Mouse (Mus musculus) lung, embryonic 16.5 days (tissue): ENCODE data around the gene Prss28. TPM values are rescaled to one million over a fixed set of nuclear protein-coding genes. Genes with fewer than 3 reads are reported as not detected.

Experiments used
- ATAC-seq: fragments of 200-750 bp; cut with Nextera tagmentation; 2 replicates; pipeline ENCODE4 v1.8.0; 2017; ENCODE audit warnings: low read depth, mild to moderate bottlenecking, moderate library complexity
- H3K27ac ChIP-seq: fragments of 300-500 bp; sonication (generic); 2 replicates; pipeline ENCODE4 v1.5.1; 2014; ENCODE audit warnings: mild to moderate bottlenecking, control low read depth, low read length
- H3K27me3 ChIP-seq: fragments of 300-500 bp; sonication (generic); 2 replicates; pipeline ENCODE4 v1.6.1; 2014; ENCODE audit warnings: low read depth, low read length, mixed read lengths; ENCODE audit not compliant: control insufficient read depth, insufficient read depth
- H3K36me3 ChIP-seq: fragments of 300-500 bp; sonication (generic); 2 replicates; pipeline ENCODE4 v1.6.1; 2014; ENCODE audit warnings: low read length; ENCODE audit not compliant: control insufficient read depth, insufficient read depth
- H3K4me1 ChIP-seq: fragments of 300-500 bp; sonication (generic); replicated peaks from 2 replicates; pipeline ENCODE4 v1.6.1; 2014; ENCODE audit warnings: low read length, mixed read lengths; ENCODE audit not compliant: control insufficient read depth, insufficient read depth
- H3K4me2 ChIP-seq: fragments of 300-500 bp; sonication (generic); 2 replicates; pipeline ENCODE4 v1.6.1; 2014; ENCODE audit warnings: low read depth, low read length, control low read depth
- H3K4me3 ChIP-seq: fragments of 300-500 bp; sonication (generic); 2 replicates; pipeline ENCODE4 v1.5.1; 2014; ENCODE audit warnings: mild to moderate bottlenecking, low read length, control low read depth
- H3K9ac ChIP-seq: fragments of 300-500 bp; sonication (generic); 2 replicates; pipeline ENCODE4 v1.6.1; 2014; ENCODE audit warnings: low read length, control low read depth
- H3K9me3 ChIP-seq: fragments of 300-500 bp; sonication (generic); 2 replicates; pipeline ENCODE4 v1.6.1; 2016; ENCODE audit warnings: low read length; ENCODE audit not compliant: control insufficient read depth
- WGBS: fragments of 180-500 bp; shearing (Covaris S2); extraction: QIAGEN DNeasy Blood & Tissue Kit; methylation state at CpG from one replicate; pipeline ENCODE4 v1.1.7; 2014; 5-methylcytosine and 5-hydroxymethylcytosine counted together
- polyA plus RNA-seq: library from polyadenylated mRNA; unstranded; fragments of >200 nt; fragmentation: Nextera tagmentation; extraction: Ambion mirVana; gene quantifications from 2 replicates; pipeline ENCODE4 v1.2.1, GENCODE M21; 2015

The Prss28 gene
- polyA plus RNA-seq, 1 experiment from 2014 or later = not detected

DNA sequence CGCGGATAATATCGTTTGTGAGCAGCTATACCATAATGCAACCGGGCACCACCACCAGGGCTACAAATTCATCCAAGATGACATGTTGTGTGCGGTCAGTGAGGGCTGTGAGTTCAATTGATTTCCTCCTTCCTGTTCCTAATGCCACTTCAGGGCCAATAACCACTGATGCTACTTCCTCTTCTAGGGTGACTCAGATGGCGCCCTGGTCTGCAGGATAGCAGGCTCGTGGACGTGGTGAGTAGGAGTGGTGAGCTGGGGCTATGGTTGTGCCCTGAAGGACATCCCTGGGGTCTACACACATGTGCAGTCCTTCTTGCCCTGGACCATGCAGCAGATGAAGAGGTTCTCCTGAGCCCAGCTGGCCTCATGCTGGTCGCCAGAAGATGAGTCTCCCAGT, 23.9 kb downstream of the Prss28 start:
- no peaks in the 10 kb centered on the region for H3K27me3 ChIP-seq
- no peak overlapping the region for H3K27ac ChIP-seq
- no peaks in the 10 kb centered on the region for H3K36me3 ChIP-seq
- H3K4me3 ChIP-seq = no peak overlapping the region
- H3K9me3 ChIP-seq = no peaks in the 10 kb centered on the region
- no peak for ATAC-seq
- no peak overlapping the region for H3K9ac ChIP-seq
- no peaks in the 10 kb centered on the region for H3K4me1 ChIP-seq
- H3K4me2 ChIP-seq = no peak overlapping the region
- 60% methylated on average over 9 of the region's 9 CpGs for WGBS

DNA sequence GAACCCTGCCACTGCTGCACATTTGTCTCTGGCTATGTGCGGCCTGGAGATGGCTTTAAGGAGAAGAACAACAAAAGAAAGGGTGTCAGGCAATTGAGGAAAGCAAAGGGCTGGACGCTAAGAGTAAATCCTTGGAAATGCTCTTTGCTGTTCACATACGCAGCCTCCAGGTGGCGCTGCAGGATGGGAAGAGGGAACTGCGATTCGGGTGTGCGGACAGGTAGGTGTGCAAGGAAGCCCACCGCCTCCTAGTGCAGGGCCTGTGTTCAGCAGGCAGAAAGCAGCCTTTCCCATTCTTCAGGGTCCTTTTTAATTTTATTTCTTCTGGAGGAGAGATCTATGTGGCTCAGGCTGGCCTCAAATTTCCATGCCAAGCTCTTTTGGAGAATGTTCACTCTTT, 25.5 kb downstream of the Prss28 start:
- no peaks in the 10 kb centered on the region for H3K4me1 ChIP-seq
- WGBS = 2% methylated on average over 8 of the region's 8 CpGs

DNA sequence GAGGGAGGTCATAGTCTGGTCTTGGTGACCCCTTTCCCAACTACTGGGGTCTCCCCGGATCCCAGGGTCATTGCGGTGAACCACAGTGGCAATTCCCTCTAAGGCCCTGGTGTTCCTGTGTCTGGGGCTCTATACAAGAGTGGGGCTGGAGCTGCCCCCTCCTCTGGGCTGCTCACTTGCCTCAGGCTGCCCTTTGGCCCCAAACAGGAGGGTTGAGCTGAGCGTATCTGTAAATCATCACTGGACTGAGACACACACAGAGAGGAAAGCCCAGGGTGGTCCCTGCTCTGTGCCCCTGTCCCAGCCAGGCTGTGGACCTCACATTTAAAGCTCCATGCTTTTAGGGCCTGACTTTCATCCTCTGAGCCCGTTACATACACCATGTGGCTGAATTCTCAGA, 29.8 kb downstream of the Prss28 start:
- no peak overlapping the region for H3K4me3 ChIP-seq
- H3K36me3 ChIP-seq = no peaks in the 10 kb centered on the region
- no peaks in the 10 kb centered on the region for H3K27me3 ChIP-seq
- 79% methylated on average over 4 of the region's 4 CpGs for WGBS
- no peaks in the 10 kb centered on the region for H3K4me1 ChIP-seq
- ATAC-seq = no peak
- H3K9me3 ChIP-seq = no peaks in the 10 kb centered on the region
- H3K4me2 ChIP-seq = no peak overlapping the region
- no peak overlapping the region for H3K27ac ChIP-seq
- H3K9ac ChIP-seq = no peak overlapping the region

More for the DNA sequence above, 25.5 kb downstream of the Prss28 start:
- no peak for ATAC-seq
- Histone ChIP-seq H3K27ac (no peak overlapping the region), H3K4me2 (no peak overlapping the region), H3K9ac (no peak overlapping the region), H3K36me3 (no peaks in the 10 kb centered on the region), H3K4me3 (no peak overlapping the region), H3K9me3 (no peaks in the 10 kb centered on the region), H3K27me3 (no peaks in the 10 kb centered on the region)

DNA sequence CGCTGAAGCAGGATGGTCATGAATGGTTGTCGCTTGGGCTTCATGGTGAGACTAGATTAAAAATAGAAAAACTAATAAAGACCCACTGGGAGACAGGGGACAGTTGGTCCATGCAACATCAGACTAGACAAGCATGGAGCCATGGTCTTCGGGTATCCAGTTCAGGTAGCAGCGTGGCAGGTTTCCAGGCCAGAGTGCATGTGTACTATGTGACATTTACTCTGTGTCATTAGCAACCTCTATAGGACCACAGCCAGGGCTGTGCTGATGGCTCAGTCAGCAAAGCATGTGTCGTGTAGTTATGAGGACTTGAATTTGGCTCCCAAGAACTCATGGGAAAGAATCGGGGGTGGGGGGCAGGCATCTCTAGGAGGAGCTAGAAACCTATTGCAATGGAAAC, 31.6 kb downstream of the Prss28 start:
- H3K4me1 ChIP-seq = no peaks in the 10 kb centered on the region
- H3K4me3 ChIP-seq = no peak overlapping the region
- H3K36me3 ChIP-seq = no peaks in the 10 kb centered on the region
- H3K27me3 ChIP-seq = no peaks in the 10 kb centered on the region
- no peak overlapping the region for H3K27ac ChIP-seq
- no peak for ATAC-seq
- H3K9me3 ChIP-seq = no peaks in the 10 kb centered on the region
- H3K4me2 ChIP-seq = no peak overlapping the region
- H3K9ac ChIP-seq = no peak overlapping the region
- WGBS = 81% methylated on average over 6 of the region's 6 CpGs

DNA sequence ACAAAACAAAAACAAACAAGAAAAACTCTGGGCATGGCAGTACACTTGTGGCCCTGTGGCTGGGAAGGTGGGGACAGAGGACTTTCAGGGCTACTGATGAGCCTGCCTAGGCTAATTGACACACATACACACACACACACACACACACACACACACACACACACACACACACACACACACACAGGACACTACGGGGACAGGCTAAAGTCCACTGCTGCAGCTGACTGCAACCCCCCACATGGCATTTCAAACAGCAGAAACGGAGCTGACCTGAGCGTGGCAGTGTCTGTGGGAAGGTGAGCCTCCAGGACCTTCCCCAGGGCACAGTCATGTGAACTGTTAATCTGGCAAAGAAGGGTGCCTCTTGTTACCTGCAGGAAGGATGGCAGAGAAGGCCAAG, 33.0 kb downstream of the Prss28 start:
- ATAC-seq = no peak
- Histone ChIP-seq H3K4me1 (no peaks in the 10 kb centered on the region), H3K9me3 (no peaks in the 10 kb centered on the region), H3K27ac (no peak overlapping the region), H3K9ac (no peak overlapping the region), H3K4me2 (no peak overlapping the region), H3K36me3 (no peaks in the 10 kb centered on the region), H3K27me3 (no peaks in the 10 kb centered on the region), H3K4me3 (no peak overlapping the region)
- 38% methylated on average over 3 of the region's 3 CpGs for WGBS

DNA sequence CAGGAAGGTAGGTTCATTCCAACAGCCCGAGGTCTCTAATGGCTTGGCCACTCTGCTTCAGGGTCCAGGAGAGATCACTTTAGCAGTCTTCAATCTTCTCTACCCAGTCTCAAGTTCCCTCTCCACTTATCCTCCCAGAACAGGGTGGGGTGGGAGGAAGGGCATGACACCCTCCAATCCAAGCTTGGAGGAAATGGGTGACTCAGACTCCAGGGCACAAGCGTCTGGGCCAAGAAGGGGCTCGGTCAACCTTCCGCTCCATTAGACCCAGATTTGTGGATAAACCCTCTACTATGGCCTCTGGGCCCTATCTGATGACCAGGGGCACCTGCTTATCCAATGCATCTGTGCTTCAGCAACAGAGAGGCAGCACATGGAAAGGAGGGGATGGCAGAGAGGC, 37.0 kb downstream of the Prss28 start, which contains the start of gene Tpsab1:
Gene Tpsab1 (minus strand): TSS at position 101 of the 400 bp plus-strand sequence.
- Histone ChIP-seq H3K27ac (no peak within 1 kb of the TSS), H3K4me3 (no peak within 1 kb of the TSS), H3K36me3 (no peaks in the 10 kb centered on the region), H3K4me1 (no peaks in the 10 kb centered on the region), H3K9ac (no peak within 1 kb of the TSS), H3K9me3 (no peaks in the 10 kb centered on the region), H3K4me2 (no peak within 1 kb of the TSS), H3K27me3 (no peaks in the 10 kb centered on the region)
- 81% methylated on average over 4 of the region's 4 CpGs for WGBS
- no peak for ATAC-seq

DNA sequence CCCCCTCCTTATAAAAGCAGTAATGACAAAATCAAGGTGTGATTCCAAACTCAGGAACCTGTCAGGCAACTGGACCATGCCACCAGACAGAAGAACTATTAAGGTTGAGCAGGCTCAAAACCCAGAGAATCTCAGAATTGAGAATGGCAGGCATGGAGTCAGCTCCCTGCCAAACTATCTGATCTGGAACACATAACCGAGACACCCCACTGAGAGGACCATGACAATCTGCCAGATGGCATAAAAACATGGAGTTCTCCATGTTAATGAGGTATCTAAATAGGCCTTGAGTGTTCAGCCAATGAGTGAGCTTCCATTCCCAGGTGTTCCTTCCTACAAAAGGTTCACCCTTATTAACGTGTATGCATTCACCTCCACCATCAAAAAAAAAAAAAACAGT, 52.8 kb downstream of the Prss28 start:
- Histone ChIP-seq H3K9me3 (no peaks in the 10 kb centered on the region), H3K27me3 (no peaks in the 10 kb centered on the region), H3K36me3 (no peaks in the 10 kb centered on the region), H3K9ac (no peak overlapping the region), H3K4me3 (no peak overlapping the region), H3K4me1 (no peaks in the 10 kb centered on the region), H3K27ac (no peak overlapping the region), H3K4me2 (no peak overlapping the region)
- no peak for ATAC-seq
- 60% methylated on average over 2 of the region's 2 CpGs for WGBS

Other genes starting within 250 kb of the Prss28 start
- gene Tmem204, start 225.1 kb upstream of the Prss28 start, polyA plus RNA-seq = 108 and 122 TPM in 2 replicates
- 42.4 and 49.6 TPM in 2 replicates for gene Telo2, start 192.7 kb upstream of the Prss28 start, polyA plus RNA-seq
- 0.19 TPM in 1 of 2 replicates, not detected in the other for gene Ptx4, start 187.9 kb upstream of the Prss28 start, polyA plus RNA-seq
- 22.1 and 22.5 TPM in 2 replicates for gene Clcn7, start 175.3 kb upstream of the Prss28 start, polyA plus RNA-seq
- 0.73 and 1.1 TPM in 2 replicates for gene Ccdc154, start 146.2 kb upstream of the Prss28 start, polyA plus RNA-seq
- 11.5 and 13.1 TPM in 2 replicates for gene Gm38655, start 133.2 kb upstream of the Prss28 start, polyA plus RNA-seq
- 28.9 and 30.9 TPM in 2 replicates for gene BC003965, start 124.1 kb upstream of the Prss28 start, polyA plus RNA-seq
- gene Unkl, start 120.2 kb upstream of the Prss28 start, polyA plus RNA-seq = 10.7 and 10.8 TPM in 2 replicates
- gene Gnptg, start 68.5 kb upstream of the Prss28 start, polyA plus RNA-seq = 48.3 and 51.2 TPM in 2 replicates
- 43.4 and 43.6 TPM in 2 replicates for gene Tsr3, start 68.5 kb upstream of the Prss28 start, polyA plus RNA-seq
- 1.3 and 1.6 TPM in 2 replicates for gene Baiap3, start 52.3 kb upstream of the Prss28 start, polyA plus RNA-seq
- 625 and 662 TPM in 2 replicates for gene Ube2i, start 34.0 kb upstream of the Prss28 start, polyA plus RNA-seq
- gene Prss34, start 10.3 kb upstream of the Prss28 start, polyA plus RNA-seq = 0.80 and 0.82 TPM in 2 replicates
- not detected in 2 replicates for gene Prss29, start 10.0 kb downstream of the Prss28 start, polyA plus RNA-seq
- gene Tpsab1, start 36.9 kb downstream of the Prss28 start, polyA plus RNA-seq = 0.26 and 0.54 TPM in 2 replicates
- gene Tpsb2, start 57.7 kb downstream of the Prss28 start, polyA plus RNA-seq = 6.1 and 11.1 TPM in 2 replicates
- 0.31 and 0.43 TPM in 2 replicates for gene Tpsg1, start 60.6 kb downstream of the Prss28 start, polyA plus RNA-seq
- gene Cacna1h, start 125.1 kb downstream of the Prss28 start, polyA plus RNA-seq = 1.5 and 2.0 TPM in 2 replicates
- gene Tekt4, start 146.0 kb downstream of the Prss28 start, polyA plus RNA-seq = 5.8 and 7.4 TPM in 2 replicates
- 0.11 and 0.21 TPM in 2 replicates for gene Sstr5, start 188.6 kb downstream of the Prss28 start, polyA plus RNA-seq